Comparison of ENCODE assay signal across 12 mouse cellular contexts in genomic region chr15:10690219-10690618, GRCm38 (mm10). TPM values are rescaled to one million over a fixed set of nuclear protein-coding genes. Genes with fewer than 3 reads are reported as not detected.
DNase-seq lines count a peak whose midpoint lies in the region; ATAC-seq lines count a peak whose summit lies in the region.
"Had no signal": no experiment of that assay in that cellular context is flagged by ENCODE, and none has a peak within 500 bp of the region (broad histone marks: within the 10 kb centered on the region; RNA-seq: fewer than 3 reads in every experiment).

No protein-coding gene starts in this region.

- H3K9me3 ChIP-seq in kidney, embryonic 16.5 days (ENCODE audit: low read length), result no peaks in the 10 kb centered on the region
- H3K9me3 ChIP-seq in limb, embryonic 15.5 days, result no peaks in the 10 kb centered on the region
- H3K9me3 ChIP-seq: neural tube, embryonic 12.5 days had no signal

- peak; percentile 28 for DNase-seq in adrenal gland, postnatal 14 days
- DNase-seq in adrenal gland, postnatal 10 days, result no peak
- DNase-seq in kidney, adult 11 months, result no peak
- peak; percentile 32 to 73 for DNase-seq in lung, postnatal 4 days
- no peak for DNase-seq in cerebellum, postnatal 14 days
- no peak for DNase-seq in spleen, postnatal 4 days (ENCODE audit: low spot score in 2 of 2)
- DNase-seq: cerebellum, adult 11-12 months; gastrocnemius, adult 2 months; kidney, postnatal 14 days had no signal

- H3K27ac ChIP-seq in kidney, embryonic 16.5 days (ENCODE audit: low read length), result 0 out of 2 replicates have a peak overlapping the region, but pooled peaks have one; percentile 25
- peak overlapping the region; percentile 71 for H3K27ac ChIP-seq in limb, embryonic 15.5 days
- H3K27ac ChIP-seq: gastrocnemius, adult 2 months; neural tube, embryonic 12.5 days had no signal

- peak; percentile 81 for ATAC-seq in kidney, embryonic 16.5 days (ENCODE audit: low FRiP score, low TSS enrichment)
- no peak; the same call in 1 of the 2 replicates for ATAC-seq in limb, embryonic 15.5 days (ENCODE audit: insufficient number of reproducible peaks, low FRiP score, low TSS enrichment, low read depth)

- H3K36me3 ChIP-seq in kidney, embryonic 16.5 days (ENCODE audit: insufficient read depth, low read length), result peaks cover 26% of the 10 kb centered on the region
- no peaks in the 10 kb centered on the region; the same call in 1 of the 2 replicates for H3K36me3 ChIP-seq in limb, embryonic 15.5 days

- no peak overlapping the region for H3K4me2 ChIP-seq in kidney, embryonic 16.5 days (replicated peaks; ENCODE audit: low read depth, low read length)
- H3K4me2 ChIP-seq in limb, embryonic 15.5 days, result no peak overlapping the region
- H3K4me2 ChIP-seq: neural tube, embryonic 12.5 days had no signal

- no peak overlapping the region for H3K4me3 ChIP-seq in kidney, embryonic 16.5 days (ENCODE audit: low read length)
- H3K4me3 ChIP-seq in limb, embryonic 15.5 days, result no peak overlapping the region
- H3K4me3 ChIP-seq: gastrocnemius, adult 2 months; neural tube, embryonic 12.5 days had no signal

- H3K9ac ChIP-seq in kidney, embryonic 16.5 days (replicated peaks; ENCODE audit: low read length), result no peak overlapping the region
- no peak overlapping the region for H3K9ac ChIP-seq in limb, embryonic 15.5 days
- H3K9ac ChIP-seq: neural tube, embryonic 12.5 days had no signal

- 50% methylated on average over 13 of the region's 13 CpGs for WGBS in kidney, embryonic 16.5 days
- 58% methylated on average over 13 of the region's 13 CpGs for WGBS in limb, embryonic 15.5 days

- no peaks in the 10 kb centered on the region for H3K27me3 ChIP-seq in kidney, embryonic 16.5 days (ENCODE audit: insufficient read depth, low read length)
- H3K27me3 ChIP-seq in limb, embryonic 15.5 days, result no peaks in the 10 kb centered on the region
- H3K27me3 ChIP-seq: neural tube, embryonic 12.5 days had no signal

- H3K4me1 ChIP-seq in kidney, embryonic 16.5 days (ENCODE audit: insufficient read depth, low read length), result peaks cover 56% of the 10 kb centered on the region
- peaks cover 63% of the 10 kb centered on the region for H3K4me1 ChIP-seq in limb, embryonic 15.5 days
- H3K4me1 ChIP-seq: neural tube, embryonic 12.5 days had no signal

RNA-seq across cellular contexts. Expression of gene Rai14, which starts 24.2 kb away (rescaled TPM):
- 22.8 and 23.1 TPM in 2 replicates for total RNA-seq in adrenal gland, postnatal 14 days (2021)
- 10 to 100 TPM; 18.7 to 21.0 TPM for total RNA-seq in adrenal gland, postnatal 10 days (2021)
- 60.6 and 69.6 TPM in 2 replicates for polyA plus RNA-seq in kidney, embryonic 16.5 days (2015; fragmentation: Nextera tagmentation; extraction: Ambion mirVana)
- 48.2 and 56.9 TPM in 2 replicates for polyA plus RNA-seq in limb, embryonic 15.5 days (2015; fragmentation: Nextera tagmentation; extraction: Ambion mirVana)

Comparison
In these comparisons a context has a peak if more than half of its experiments do, and no peak if none do; other contexts are left out.
1. DNase-seq: peak in adrenal gland, postnatal 14 days (single experiment) and lung, postnatal 4 days (2 of 2); none in adrenal gland, postnatal 10 days (single experiment), kidney, adult 11 months (single experiment), cerebellum, postnatal 14 days (0 of 2) and spleen, postnatal 4 days (0 of 2).